Mouse (Mus musculus) hindbrain, embryonic 15.5 days (tissue): ENCODE data around the gene Hspa5. TPM values are rescaled to one million over a fixed set of nuclear protein-coding genes. Genes with fewer than 3 reads are reported as not detected.

ENCODE experiments used
- ATAC-seq: fragments of 200-750 bp; cut with Nextera tagmentation; 2 replicates; pipeline ENCODE4 v1.8.0; 2017; ENCODE audit warnings: low read depth, moderate number of reproducible peaks, moderate TSS enrichment; ENCODE audit not compliant: low FRiP score
- H3K27ac ChIP-seq: fragments of 300-500 bp; sonication (generic); replicated peaks from 2 replicates; pipeline ENCODE4 v1.5.1; 2015; ENCODE audit warnings: mild to moderate bottlenecking, inconsistent platforms
- H3K27me3 ChIP-seq: fragments of 300-500 bp; sonication (generic); 2 replicates; pipeline ENCODE4 v1.6.1; 2015; ENCODE audit warnings: control low read depth, inconsistent platforms
- H3K36me3 ChIP-seq: fragments of 300-500 bp; sonication (generic); 2 replicates; pipeline ENCODE4 v1.6.1; 2015; ENCODE audit warnings: control low read depth, inconsistent platforms
- H3K4me1 ChIP-seq: fragments of 300-500 bp; sonication (generic); replicated peaks from 2 replicates; pipeline ENCODE4 v1.6.1; 2015; ENCODE audit warnings: control low read depth, inconsistent platforms
- H3K4me2 ChIP-seq: fragments of 300-500 bp; sonication (generic); 2 replicates; pipeline ENCODE4 v1.6.1; 2015; ENCODE audit warnings: moderate library complexity, mild to moderate bottlenecking, inconsistent platforms
- H3K4me3 ChIP-seq: fragments of 300-500 bp; sonication (generic); 2 replicates; pipeline ENCODE4 v1.5.1; 2015; ENCODE audit warnings: mild to moderate bottlenecking, inconsistent platforms
- H3K9ac ChIP-seq: fragments of 300-500 bp; sonication (generic); 2 replicates; pipeline ENCODE4 v1.6.1; 2015; ENCODE audit warnings: inconsistent platforms
- H3K9me3 ChIP-seq: fragments of 300-500 bp; sonication (generic); 2 replicates; pipeline ENCODE4 v1.6.1; 2016; ENCODE audit warnings: control low read depth, inconsistent platforms
- WGBS: fragments of 180-500 bp; shearing (Covaris S2); methylation state at CpG from one replicate; pipeline ENCODE4 v1.1.7; 2015; 5-methylcytosine and 5-hydroxymethylcytosine counted together
- polyA plus RNA-seq: library from polyadenylated mRNA; unstranded; fragments of >200 nt; fragmentation: Nextera tagmentation; extraction: Ambion mirVana; gene quantifications from 2 replicates; pipeline ENCODE4 v1.2.1, GENCODE M21; 2015

The Hspa5 gene
- 436 and 443 TPM in 2 replicates for polyA plus RNA-seq

GRCm38 (mm10) chr2:34771368-34772226 lies at the start of gene Hspa5:
TSS of gene Hspa5 (plus strand) at chr2:34771970.
- ATAC-seq = peak; percentile 99
- under 1% methylated on average over 60 of the region's 60 CpGs for WGBS
- peak within 1 kb of the TSS; percentile 88 for H3K9ac ChIP-seq
- peak within 1 kb of the TSS; percentile 71 for H3K4me2 ChIP-seq
- peaks cover 34% of the 10 kb centered on the region for H3K36me3 ChIP-seq
- no peaks in the 10 kb centered on the region for H3K27me3 ChIP-seq
- H3K9me3 ChIP-seq = no peaks in the 10 kb centered on the region
- peaks cover 47% of the 10 kb centered on the region for H3K4me1 ChIP-seq
- H3K27ac ChIP-seq = peak within 1 kb of the TSS; percentile 89
- peak within 1 kb of the TSS; percentile 75 for H3K4me3 ChIP-seq

- Histone ChIP-seq H3K9ac (no peak overlapping the region), H3K4me1 (no peaks in the 10 kb centered on the region), H3K36me3 (peaks cover 68% of the 10 kb centered on the region), H3K27ac (no peak overlapping the region), H3K27me3 (no peaks in the 10 kb centered on the region), H3K9me3 (no peaks in the 10 kb centered on the region), H3K4me2 (no peak overlapping the region), H3K4me3 (no peak overlapping the region)
- 95% methylated on average over 5 of the region's 5 CpGs for WGBS
- no peak for ATAC-seq
Observed at GRCm38 (mm10) chr2:34725269-34725668, 46.5 kb upstream of the Hspa5 start.

- no peaks in the 10 kb centered on the region for H3K27me3 ChIP-seq
- peaks cover 53% of the 10 kb centered on the region for H3K36me3 ChIP-seq
- H3K27ac ChIP-seq = no peak overlapping the region
- ATAC-seq = no peak
- H3K9ac ChIP-seq = no peak overlapping the region
- H3K4me3 ChIP-seq = no peak overlapping the region
- H3K4me1 ChIP-seq = no peaks in the 10 kb centered on the region
- 95% methylated on average over 8 of the region's 8 CpGs for WGBS
- no peak overlapping the region for H3K4me2 ChIP-seq
- no peaks in the 10 kb centered on the region for H3K9me3 ChIP-seq
Observed at GRCm38 (mm10) chr2:34727045-34727728, 44.6 kb upstream of the Hspa5 start.

GRCm38 (mm10) chr2:34736626-34737025 lies 35.1 kb upstream of the Hspa5 start:
- ATAC-seq = no peak
- WGBS = 83% methylated on average over 1 of the region's 1 CpGs
- H3K27ac ChIP-seq = no peak overlapping the region
- no peaks in the 10 kb centered on the region for H3K9me3 ChIP-seq
- H3K4me1 ChIP-seq = no peaks in the 10 kb centered on the region
- no peaks in the 10 kb centered on the region for H3K36me3 ChIP-seq
- H3K27me3 ChIP-seq = no peaks in the 10 kb centered on the region
- H3K9ac ChIP-seq = no peak overlapping the region
- no peak overlapping the region for H3K4me3 ChIP-seq
- no peak overlapping the region for H3K4me2 ChIP-seq

GRCm38 (mm10) chr2:34737911-34738310 lies 33.9 kb upstream of the Hspa5 start:
- WGBS = 80% methylated on average over 1 of the region's 1 CpGs
- ATAC-seq = no peak

GRCm38 (mm10) chr2:34739684-34740391 lies 31.9 kb upstream of the Hspa5 start:
- no peak overlapping the region for H3K9ac ChIP-seq
- no peak overlapping the region for H3K27ac ChIP-seq
- WGBS = 89% methylated on average over 1 of the region's 1 CpGs
- H3K27me3 ChIP-seq = no peaks in the 10 kb centered on the region
- no peak for ATAC-seq
- H3K36me3 ChIP-seq = no peaks in the 10 kb centered on the region
- H3K4me2 ChIP-seq = no peak overlapping the region
- no peak overlapping the region for H3K4me3 ChIP-seq
- H3K9me3 ChIP-seq = no peaks in the 10 kb centered on the region
- H3K4me1 ChIP-seq = no peaks in the 10 kb centered on the region

More at GRCm38 (mm10) chr2:34737911-34738310, 33.9 kb upstream of the Hspa5 start:
- no peak overlapping the region for H3K9ac ChIP-seq
- H3K4me2 ChIP-seq = no peak overlapping the region
- H3K27me3 ChIP-seq = no peaks in the 10 kb centered on the region
- H3K4me3 ChIP-seq = no peak overlapping the region
- H3K36me3 ChIP-seq = no peaks in the 10 kb centered on the region
- no peaks in the 10 kb centered on the region for H3K9me3 ChIP-seq
- no peak overlapping the region for H3K27ac ChIP-seq
- no peaks in the 10 kb centered on the region for H3K4me1 ChIP-seq

- Histone ChIP-seq H3K9me3 (no peaks in the 10 kb centered on the region), H3K36me3 (no peaks in the 10 kb centered on the region), H3K4me3 (no peak overlapping the region), H3K27me3 (no peaks in the 10 kb centered on the region), H3K9ac (no peak overlapping the region), H3K4me2 (no peak overlapping the region), H3K27ac (no peak overlapping the region), H3K4me1 (no peaks in the 10 kb centered on the region)
- no peak for ATAC-seq
- 92% methylated on average over 12 of the region's 12 CpGs for WGBS
Observed at GRCm38 (mm10) chr2:34741390-34742159, 30.2 kb upstream of the Hspa5 start.

- no peak overlapping the region for H3K4me3 ChIP-seq
- no peak overlapping the region for H3K27ac ChIP-seq
- no peak overlapping the region for H3K9ac ChIP-seq
- no peaks in the 10 kb centered on the region for H3K36me3 ChIP-seq
- 96% methylated on average over 8 of the region's 8 CpGs for WGBS
- no peak for ATAC-seq
- no peaks in the 10 kb centered on the region for H3K27me3 ChIP-seq
- no peak overlapping the region for H3K4me2 ChIP-seq
- H3K4me1 ChIP-seq = no peaks in the 10 kb centered on the region
- H3K9me3 ChIP-seq = no peaks in the 10 kb centered on the region
Observed at GRCm38 (mm10) chr2:34742675-34743074, 29.1 kb upstream of the Hspa5 start.

GRCm38 (mm10) chr2:34744476-34744875 lies 27.3 kb upstream of the Hspa5 start:
- 98% methylated on average over 8 of the region's 8 CpGs for WGBS
- Histone ChIP-seq H3K9ac (no peak overlapping the region), H3K27ac (no peak overlapping the region), H3K4me2 (no peak overlapping the region), H3K4me1 (0 out of 2 replicates have a peak, but pooled peaks cover under 1% of the 10 kb centered on the region), H3K4me3 (no peak overlapping the region), H3K9me3 (no peaks in the 10 kb centered on the region), H3K36me3 (no peaks in the 10 kb centered on the region), H3K27me3 (no peaks in the 10 kb centered on the region)
- ATAC-seq = no peak

GRCm38 (mm10) chr2:34745673-34746072 lies 26.1 kb upstream of the Hspa5 start:
- no peaks in the 10 kb centered on the region for H3K9me3 ChIP-seq
- H3K36me3 ChIP-seq = no peaks in the 10 kb centered on the region
- H3K4me3 ChIP-seq = no peak overlapping the region
- H3K9ac ChIP-seq = no peak overlapping the region
- no peak overlapping the region for H3K27ac ChIP-seq
- H3K27me3 ChIP-seq = no peaks in the 10 kb centered on the region
- WGBS = 95% methylated on average over 2 of the region's 2 CpGs
- ATAC-seq = no peak
- H3K4me1 ChIP-seq = peaks cover 3% of the 10 kb centered on the region; the same call in 1 of the 2 replicates
- H3K4me2 ChIP-seq = no peak overlapping the region

GRCm38 (mm10) chr2:34748479-34748878 lies 23.3 kb upstream of the Hspa5 start:
- no peak for ATAC-seq
- H3K4me3 ChIP-seq = no peak overlapping the region

More at GRCm38 (mm10) chr2:34748479-34748878, 23.3 kb upstream of the Hspa5 start:
- Histone ChIP-seq H3K4me1 (peaks cover 24% of the 10 kb centered on the region), H3K27ac (no peak overlapping the region), H3K36me3 (no peaks in the 10 kb centered on the region), H3K9me3 (no peaks in the 10 kb centered on the region), H3K4me2 (no peak overlapping the region), H3K9ac (no peak overlapping the region), H3K27me3 (no peaks in the 10 kb centered on the region)
- 92% methylated on average over 4 of the region's 4 CpGs for WGBS
